Mouse (Mus musculus) Muller cell, postnatal 12 days (primary cell): Measurements from ENCODE around the gene Apoa4.

Experiments
- DNase-seq: peaks from one replicate; pipeline ENCODE4 v3.0.0-alpha.2; 2015; ENCODE audit errors: inconsistent ontology term

The Apoa4 gene

GRCm38 (mm10) chr9:46272677-46273454 is 32.4 kb downstream of the Apoa4 start, which contains the start of gene Zpr1:
Gene Zpr1 (plus strand): TSS chr9:46273064.
- DNase-seq: peak; percentile 89

GRCm38 (mm10) chr9:46274494-46274893 is 34.0 kb downstream of the Apoa4 start:
- no peak for DNase-seq

- peak; percentile 92 for DNase-seq
Observed at GRCm38 (mm10) chr9:46282631-46283436, 42.3 kb downstream of the Apoa4 start, which contains the start of gene Bud13. Gene Bud13 (plus strand): TSS chr9:46283008.
